Mouse (Mus musculus) urinary bladder, postnatal 25 days (tissue): ENCODE data around the gene Mpig6b.
"Not testable (repeated sequence)": the region's sequence is repeated elsewhere in the genome, so short reads cannot be mapped to it uniquely, and the experiment has no call there.

Experiments used
- DNase-seq: peaks from one replicate; pipeline ENCODE4 v3.0.0; 2022; ENCODE audit warnings: low spot score

Mpig6b gene

DNA sequence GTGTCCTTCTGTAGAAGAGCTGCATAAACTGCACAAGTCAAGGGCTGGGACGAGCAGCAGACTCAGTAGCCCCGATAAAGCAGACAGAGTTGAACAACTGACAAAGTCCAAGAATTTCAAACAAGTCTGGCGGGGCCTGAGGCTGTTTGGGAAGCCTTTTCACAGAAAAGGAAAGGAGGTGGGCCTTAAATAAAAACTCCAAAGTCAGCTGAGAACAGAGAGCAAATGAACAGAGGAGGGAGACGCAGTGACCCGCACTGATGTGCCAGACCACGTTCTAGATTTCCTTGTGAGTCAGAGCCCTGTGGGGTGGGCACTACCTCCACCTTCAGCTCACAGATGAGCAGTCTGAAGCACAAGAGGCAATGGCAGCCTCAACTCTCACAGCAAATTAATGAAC is 31.1 kb downstream of the Mpig6b start:
- no peak for DNase-seq

DNA sequence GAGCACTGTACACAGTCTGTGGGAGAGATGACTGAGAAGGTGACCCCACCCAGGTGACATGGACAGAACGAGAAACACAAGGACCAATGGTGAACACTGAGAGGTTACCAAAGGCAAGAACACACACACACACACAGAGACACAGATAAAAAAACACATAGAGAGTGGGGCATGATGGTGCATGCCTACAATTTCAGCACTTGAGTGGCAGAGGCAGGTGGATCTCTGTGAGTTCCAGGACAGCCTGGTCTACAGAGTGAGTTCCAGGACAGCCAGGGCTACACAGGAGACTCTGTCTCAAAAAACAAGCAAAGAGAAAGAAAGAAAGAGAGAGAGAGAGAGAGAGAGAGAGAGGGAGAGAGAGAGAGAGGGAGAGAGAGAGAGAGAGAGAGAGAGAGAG is 32.3 kb downstream of the Mpig6b start:
- DNase-seq, result not testable (repeated sequence)

DNA sequence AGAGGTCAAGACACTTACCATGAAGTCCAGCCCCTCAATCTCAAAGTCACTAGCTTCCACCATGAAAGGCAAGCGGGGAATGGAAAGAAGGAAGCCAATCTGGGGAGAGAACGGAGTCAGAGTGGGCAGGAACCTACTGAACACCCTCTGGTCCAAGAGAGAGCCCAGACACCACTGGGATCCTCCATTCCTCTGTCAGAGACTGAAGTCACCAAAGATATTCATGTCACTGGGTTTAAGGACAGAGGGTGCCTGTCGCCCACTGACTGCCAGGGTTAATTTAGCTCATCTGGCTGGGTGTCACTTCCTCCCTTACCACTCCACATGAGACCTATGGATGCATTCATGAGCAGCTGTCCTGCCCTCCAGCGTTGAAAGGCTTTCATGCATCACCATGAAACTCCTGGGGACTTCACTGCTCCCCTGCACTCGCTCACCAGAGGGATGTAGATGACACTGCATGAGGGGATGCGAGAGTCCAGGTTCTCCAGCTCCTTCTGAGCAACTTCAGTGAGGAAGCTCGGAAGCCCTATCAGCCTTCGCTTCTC is 33.6 kb downstream of the Mpig6b start:
- DNase-seq, result no peak

DNA sequence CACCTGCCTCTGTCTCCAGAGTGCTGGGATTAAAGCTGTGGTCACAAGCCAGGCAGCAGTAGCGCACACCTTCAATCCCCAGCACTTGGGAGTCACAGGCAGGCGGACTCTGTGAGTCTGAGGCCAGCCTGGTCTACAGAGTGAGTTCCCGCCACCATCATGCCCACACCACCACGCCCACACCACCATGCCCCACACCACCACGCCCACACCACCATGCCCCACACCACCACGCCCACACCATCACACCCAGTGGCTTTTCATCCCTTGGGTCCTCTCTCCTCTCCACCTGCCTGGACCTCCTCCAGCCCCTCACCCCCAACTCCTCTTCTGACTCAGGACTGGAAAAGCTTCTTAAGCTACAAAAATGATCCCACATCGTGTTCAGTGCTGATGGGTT is 34.1 kb downstream of the Mpig6b start:
- DNase-seq, result no peak

DNA sequence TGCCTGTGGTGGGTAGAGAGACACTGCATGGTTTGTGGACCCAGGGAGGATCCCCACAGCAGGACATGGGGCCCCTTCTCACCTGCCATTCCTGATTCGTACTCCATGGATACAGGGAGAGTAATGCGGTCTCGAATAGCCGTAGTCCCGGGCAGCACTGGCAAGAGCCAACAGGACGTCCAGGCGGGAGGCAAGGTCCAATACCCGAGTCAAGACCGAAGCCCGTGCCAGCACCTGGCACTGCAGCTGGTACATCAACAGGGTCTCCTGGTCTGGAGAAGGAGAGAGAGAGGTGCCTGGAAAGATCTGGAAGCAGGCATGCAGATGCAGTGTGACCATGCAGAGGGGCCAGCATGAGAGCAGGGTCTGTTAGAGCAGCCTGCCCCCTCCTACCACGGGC is 34.7 kb downstream of the Mpig6b start:
- DNase-seq, result no peak

DNA sequence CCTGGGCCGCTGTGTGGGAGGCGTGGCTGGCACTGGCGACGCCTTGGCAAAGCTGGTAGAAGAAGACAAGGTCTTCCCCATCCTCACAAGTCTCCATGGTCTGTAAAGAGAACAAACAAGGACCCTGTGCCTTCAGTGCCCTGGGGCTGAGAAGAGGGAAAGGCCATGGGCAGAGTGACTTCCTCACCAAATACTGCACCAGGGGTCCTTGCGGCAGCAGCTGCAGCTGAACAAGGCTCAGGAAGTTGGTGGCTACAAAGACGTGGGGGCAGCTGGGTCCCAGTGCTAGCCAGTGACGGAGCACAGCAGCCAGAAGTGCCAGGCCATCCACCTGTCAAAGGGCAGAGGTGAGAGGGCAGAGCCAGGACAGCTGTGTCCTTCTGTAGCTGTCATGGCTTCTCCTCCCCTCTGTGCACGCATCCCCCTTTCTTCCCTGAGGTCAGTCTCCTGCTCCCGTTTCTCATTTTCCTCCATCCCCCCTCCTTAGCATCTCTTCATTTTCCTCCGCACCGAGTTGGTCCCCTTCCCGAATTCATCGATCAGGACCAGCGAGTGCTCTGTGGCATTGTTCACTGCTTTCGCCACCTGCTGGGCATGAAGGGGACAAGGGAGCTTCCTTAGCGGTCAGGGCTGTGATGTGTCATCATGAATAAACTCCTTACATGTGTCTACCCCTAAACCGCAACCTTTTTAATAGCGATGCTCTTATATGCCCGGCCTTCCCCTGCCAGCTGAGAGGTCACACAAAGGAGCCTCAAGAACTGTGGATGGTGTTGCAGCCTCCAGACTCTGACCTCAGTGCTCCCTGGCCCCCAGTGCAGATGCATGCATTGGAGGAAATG is 36.1 kb downstream of the Mpig6b start:
- no peak for DNase-seq

DNA sequence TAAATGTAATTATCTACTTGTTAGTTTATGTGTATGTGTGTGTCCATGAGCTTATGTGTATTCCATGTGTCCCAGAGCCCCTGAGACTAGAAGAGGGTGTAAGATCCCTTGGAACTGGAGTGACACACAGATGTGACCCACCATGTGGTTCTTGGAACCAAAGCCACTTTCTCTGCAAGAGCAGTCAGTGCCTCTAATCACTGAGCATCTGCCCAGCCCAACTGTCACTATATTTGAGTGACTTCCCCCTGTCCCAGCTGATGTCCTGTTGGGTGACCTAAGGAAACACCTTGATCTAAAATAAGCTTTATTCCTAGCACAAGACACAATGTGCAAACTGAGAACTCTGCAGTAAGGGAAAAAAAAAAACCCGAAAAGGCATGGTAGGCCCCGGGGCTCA is 37.7 kb downstream of the Mpig6b start:
- DNase-seq, result no peak

DNA sequence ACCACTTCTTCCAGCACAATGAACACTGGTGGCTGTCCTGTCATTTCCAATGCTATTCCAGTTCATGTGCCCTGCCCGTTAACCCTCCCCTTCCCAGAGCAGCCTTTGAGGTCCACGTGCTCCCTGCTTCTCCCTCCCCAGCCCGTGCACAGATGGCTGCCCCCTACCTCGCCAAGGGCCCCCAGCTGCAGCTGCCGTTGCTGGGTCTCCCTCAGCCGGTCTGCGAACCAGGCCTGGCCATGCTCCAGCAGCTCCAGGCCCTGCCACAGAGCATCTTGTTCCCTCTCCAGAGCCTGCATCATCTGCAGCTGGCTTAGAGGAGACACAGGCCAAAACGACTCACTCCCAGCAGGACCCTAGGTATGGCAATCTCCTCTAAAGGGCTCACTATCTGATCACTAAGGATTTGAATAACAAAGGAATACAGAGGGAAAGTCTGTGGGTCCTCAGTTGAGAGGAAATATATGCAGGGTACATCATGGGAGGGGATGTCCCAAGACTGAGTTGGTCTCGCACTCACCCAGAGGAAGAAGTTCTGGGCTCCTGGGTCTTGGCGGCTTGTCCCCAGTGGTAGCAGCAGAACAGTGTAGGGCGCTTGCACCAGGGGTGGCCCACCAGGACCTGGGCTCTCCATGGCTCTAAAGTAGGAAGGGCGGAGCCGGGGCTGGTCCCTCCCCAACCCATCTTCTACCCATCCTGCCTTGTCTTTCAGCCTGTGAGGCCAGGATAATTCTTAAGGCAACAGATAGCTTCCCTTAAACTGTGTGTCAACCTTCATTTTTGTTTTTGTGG is 38.5 kb downstream of the Mpig6b start, which contains the start of gene Sapcd1:
Gene Sapcd1 (minus strand): TSS at position 740 of the 792 bp plus-strand sequence.
- DNase-seq, result no peak

DNA sequence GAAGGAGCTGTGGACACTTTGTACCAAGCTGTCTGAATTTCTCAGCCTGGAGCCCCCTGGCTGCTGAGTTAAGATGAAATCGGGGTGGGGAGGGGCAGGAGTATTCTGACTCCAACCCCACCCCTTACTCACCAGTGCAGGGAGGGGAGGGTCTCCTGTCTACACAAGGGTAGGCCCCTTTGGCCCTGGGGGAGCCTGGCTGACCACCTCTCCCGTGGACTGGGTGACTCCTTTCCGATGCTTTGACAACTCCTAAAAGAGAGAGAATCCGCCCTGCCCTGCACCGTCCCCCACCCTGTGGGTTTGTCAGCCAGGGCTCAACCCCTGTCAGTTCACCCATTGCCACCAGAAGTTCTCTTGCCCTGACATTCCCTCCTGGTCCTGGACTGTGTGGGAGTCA is 39.8 kb downstream of the Mpig6b start:
- DNase-seq, result no peak

DNA sequence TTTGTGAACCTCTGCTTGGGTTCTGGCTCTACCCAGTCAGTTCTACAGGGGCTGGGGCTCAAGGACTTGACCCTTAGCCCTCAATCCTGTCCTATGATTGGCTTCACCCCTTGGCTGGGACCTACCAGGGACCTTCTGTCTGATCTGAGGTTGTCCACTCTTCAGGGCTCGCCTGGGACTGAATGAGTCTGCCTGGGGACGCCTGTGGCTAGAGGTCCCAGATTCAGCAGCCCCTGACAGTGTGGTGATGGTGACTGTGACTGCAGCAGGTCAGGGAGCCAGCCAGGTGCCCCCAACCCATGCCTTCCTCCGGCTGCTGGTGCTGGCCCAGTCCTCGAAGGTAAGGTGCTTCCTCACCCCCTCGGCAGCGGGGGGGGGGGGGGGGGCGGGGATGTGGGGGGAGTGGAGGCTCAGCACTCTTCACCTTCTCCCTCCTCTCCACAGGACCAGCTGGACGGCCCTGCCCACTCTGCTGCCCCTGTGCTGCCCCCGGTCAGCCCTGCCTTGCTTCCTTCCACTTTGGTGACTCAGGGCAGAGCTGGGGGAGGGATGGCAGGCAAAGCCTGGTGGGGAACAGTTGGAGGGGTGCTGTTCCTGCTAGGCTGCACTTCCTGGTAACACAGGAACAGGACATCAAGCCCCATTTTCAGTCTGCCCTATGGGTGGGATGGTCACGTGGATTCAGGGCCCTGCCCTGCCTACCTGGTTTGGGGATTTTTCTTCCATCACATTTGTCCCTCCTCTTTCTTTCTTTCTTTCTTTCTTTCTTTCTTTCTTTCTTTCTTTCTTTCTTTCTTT is 41.1 kb downstream of the Mpig6b start:
- no peak for DNase-seq

DNA sequence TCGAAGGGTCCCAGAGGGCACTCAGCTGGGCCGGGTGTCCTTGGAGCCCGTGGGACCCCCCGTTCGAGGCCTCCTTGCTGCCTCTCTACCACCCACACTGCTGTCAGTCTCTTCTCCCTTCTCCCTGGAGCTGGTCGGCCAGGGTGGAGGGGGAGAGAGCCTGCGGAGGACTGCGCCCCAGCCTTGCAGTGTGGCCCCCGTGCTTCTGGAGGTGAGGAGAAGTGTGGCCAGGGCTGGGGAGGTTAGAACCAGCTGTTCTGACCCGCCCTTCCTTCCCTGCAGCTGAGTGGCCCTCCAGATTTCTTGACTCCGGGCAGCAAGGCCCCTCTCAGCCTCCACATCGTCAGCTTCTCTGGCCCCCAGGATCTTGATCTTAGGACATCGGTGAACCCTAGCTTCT is 41.7 kb downstream of the Mpig6b start:
- DNase-seq, result no peak

DNA sequence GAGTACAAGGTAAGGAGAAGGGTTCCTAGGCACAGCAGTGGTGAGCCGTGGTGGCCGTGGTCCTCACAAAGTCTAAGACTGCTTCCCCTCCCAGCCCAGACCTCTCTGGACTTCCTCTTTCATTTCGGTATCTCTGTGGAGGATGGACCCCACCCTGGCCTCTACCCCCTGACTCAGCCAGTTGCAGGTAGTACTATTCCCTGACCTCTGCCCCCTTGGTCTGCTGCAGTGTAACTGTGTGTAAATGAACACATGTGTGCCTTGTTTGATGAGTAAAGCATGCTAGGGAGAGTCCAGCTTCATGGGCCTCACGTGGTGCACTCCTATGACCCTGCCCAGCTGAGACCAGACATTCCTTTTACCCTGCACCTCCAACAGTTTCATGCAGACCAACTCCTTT is 42.2 kb downstream of the Mpig6b start:
- DNase-seq, result no peak

DNA sequence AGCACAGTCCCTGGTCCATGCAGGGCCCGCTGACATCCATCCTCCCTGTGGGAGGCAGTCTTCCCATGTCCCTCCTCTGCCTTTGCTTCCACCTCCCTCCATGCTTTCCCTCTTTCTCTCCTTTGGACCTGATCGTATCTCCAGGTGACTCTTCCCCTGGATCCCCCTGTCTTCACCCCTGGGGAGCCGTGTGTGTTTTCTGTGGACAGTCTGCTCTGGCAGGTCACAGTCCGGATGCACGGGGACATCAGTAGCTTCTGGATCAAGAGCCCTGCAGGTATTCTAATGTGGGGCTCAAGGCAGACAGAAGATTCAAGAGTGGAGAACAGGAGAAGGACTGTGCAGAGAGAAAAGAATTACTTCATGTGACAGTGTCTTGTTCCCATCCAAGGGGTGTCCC is 42.8 kb downstream of the Mpig6b start:
- no peak for DNase-seq

DNA sequence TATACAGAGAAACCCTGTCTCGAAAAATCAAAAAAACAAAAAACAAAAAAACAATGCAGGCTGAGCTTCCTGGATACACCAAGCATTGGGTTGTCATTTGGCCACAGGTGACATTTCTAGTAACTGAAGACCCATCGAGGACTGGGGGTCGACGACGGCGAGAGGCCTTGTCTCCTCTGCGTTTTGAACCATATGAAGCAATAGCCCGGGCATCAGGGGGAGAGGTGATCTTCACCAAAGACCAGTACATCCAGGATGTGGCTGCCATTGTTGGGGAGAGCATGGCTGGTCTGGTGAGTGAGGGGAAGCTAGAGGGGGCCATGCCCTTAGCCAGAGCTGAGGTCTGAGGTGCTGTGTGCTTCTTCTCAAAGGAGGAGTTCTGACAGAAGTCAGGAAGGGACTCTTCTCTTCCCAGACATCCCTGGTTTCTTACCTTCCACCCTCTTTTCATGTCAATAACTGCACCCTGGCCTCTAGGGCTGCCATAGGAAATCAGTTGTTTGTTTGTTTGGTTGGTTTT is 43.4 kb downstream of the Mpig6b start:
- DNase-seq, result no peak

DNA sequence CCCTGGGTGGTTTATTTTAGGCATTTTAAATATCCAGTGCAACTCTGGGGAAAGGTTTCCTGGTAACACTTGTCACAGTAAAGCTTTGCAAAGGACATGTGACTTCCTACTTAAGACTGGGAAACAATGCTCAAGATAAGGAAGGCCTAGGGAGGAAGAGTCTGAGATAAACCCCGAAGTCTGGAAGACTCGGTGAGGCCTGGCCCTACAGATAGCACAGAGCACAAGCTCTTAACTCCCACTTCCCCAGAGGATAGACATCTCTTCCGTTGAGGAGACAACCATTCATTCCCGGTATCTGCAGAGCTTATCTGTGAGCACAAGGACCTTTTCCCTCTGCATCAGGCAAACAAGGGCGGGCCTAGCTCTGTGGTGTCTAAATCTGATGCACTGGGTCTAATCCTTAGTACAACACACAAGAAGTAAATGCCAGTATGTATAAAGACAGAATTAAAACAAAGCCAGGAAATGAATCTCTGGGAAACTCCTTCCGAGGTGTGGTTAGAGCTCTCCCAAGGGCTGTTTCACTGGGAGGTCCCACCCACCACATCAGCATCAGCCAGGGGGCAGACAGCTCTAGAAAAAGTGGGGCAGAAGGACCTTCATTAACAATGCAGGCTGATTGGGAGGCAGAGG is 44.0 kb downstream of the Mpig6b start:
- DNase-seq, result no peak

DNA sequence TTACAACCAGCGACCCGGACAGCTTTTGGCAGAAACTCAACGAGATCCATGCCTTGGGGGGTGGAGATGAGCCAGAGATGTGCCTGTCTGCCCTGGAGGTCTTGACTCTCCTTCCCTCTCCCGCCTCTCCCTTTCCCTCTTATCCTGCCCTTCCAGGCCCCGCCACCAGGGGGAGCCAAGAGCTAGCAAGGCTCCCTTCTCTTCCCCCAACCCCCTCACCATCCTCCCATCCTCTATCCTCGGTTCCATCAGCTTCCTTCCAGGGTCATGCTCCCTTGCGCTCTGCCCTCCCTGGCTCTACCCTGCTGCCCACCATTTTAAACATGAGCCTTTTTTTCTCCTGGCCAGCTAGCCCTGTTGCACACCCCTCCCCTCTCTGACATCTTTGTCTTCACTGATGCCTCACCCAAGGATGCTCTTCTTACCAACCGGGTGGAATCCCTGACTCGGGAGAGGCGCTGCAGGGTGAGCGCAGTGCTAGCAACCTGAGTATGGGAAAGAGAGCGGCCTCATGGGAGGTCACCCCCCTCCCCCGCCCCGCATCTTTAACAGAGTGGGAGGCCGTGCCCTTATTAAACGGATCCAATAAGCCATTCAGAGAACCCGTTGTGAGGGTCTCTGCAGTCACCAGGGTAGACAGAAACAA is 44.7 kb downstream of the Mpig6b start:
- peak; percentile 90 for DNase-seq

DNA sequence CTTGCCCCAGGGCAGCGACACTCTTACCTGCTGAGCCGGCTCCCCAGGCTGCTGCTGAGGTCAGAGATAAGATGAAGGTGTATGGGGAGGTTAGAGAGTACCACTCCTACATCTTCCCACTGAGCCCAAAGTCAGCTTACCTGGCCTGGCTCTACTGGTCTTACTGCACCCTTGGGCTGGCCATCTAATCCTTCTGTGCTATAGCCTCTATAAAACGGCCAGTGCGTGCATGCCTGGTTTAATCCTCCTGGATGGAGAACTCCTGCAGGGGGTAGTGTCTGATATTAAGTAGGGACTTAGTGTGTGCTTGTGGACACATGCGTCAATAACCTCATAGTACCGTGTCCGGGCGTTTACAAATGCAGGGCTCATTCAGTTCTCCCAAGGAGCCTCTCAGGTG is 45.4 kb downstream of the Mpig6b start:
- no peak for DNase-seq

DNA sequence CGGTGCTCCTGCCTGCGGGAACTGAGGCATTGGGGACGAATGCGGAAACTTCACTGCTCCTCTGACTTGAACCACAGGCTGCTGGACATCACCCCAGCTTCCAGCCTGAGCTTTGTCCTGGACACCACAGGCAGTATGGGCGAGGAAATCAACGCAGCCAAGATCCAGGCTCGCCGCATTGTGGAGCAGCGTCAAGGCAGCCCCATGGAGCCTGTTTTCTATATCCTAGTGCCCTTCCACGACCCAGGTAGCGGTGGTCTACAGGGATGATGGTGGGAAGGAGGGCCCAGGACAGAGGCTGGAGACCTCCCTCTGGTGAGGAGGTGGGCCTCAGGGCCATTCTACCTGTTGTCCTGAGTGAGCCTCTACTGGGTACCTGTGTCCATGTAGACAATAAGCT is 46.1 kb downstream of the Mpig6b start:
- DNase-seq, result no peak

DNA sequence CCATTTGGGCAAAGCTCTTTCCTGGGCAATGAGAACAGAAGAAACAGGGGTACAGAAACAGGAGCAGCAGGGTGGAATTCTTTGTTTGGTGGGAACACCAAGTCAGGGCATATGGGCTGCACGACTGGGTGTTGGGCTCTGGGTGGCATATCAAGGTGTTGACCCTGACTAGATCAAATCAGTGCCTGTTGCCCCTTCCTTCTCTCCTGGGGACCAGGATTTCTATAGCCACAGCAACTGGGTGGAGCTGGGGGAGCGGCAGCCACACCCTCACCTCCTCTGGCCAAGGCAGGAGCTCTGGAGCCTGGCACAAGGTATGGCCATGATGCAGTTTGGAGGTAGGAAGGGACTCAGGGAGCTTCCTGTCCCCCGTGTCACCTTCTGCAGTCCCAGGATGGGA is 47.8 kb downstream of the Mpig6b start:
- no peak for DNase-seq

DNA sequence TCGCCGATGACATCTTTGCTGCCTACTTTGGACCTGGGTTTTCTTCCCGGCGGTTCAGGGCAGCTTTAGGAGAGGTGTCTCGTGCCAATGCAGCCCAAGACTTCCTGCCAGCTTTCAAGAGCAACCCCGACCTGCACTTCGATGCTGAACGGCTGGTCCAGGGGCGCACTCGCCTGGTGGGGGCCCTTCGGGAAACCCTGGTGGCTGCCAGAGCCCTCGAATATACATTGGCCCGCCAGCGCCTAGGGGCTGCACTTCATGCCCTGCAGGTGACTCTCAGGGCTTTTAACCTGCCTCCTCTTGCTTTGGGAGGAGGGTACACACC is 48.3 kb downstream of the Mpig6b start:
- DNase-seq, result no peak
